Mouse (Mus musculus) erythroblast, adult 5-6 weeks (primary cell): ENCODE data around the gene Mmp24. TPM values are rescaled to one million over a fixed set of nuclear protein-coding genes. Genes with fewer than 3 reads are reported as not detected.

ENCODE experiments used
- ATAC-seq: replicated peaks from 2 replicates; pipeline ENCODE4 v1.8.0; 2016; ENCODE audit warnings: moderate number of reproducible peaks, mild to moderate bottlenecking, moderate TSS enrichment, inconsistent platforms; ENCODE audit not compliant: poor library complexity, low FRiP score, severe bottlenecking
- total RNA-seq, 2 experiments: library from RNA; stranded (forward) in 1 of 2; stranded (reverse) in 1 of 2; fragments of 150-400 nt in 1 of 2; fragments of 200-764, 138-1000 nt in 1 of 2; gene quantifications; 2 replicates each; pipeline versions ENCODE4 v1.2.3 to v1.2.4; 2015 to 2017; ENCODE audit warnings: low replicate concordance in 2 of 2

The Mmp24 gene
- total RNA-seq, 2 experiments from 2014 or later: not detected

- no peak for ATAC-seq
Observed at GRCm38 (mm10) chr2:155774261-155774926, 748 bp upstream of the Mmp24 start.

- ATAC-seq: no peak
Observed at GRCm38 (mm10) chr2:155775685-155776263, 632 bp downstream of the Mmp24 start.

GRCm38 (mm10) chr2:155776824-155777687 is 1.9 kb downstream of the Mmp24 start:
- ATAC-seq: no peak

- no peak for ATAC-seq
Observed at GRCm38 (mm10) chr2:155777688-155777985, 2.5 kb downstream of the Mmp24 start.

GRCm38 (mm10) chr2:155778004-155778403 is 2.9 kb downstream of the Mmp24 start:
- no peak for ATAC-seq

- ATAC-seq: no peak
Observed at GRCm38 (mm10) chr2:155779066-155779465, 3.9 kb downstream of the Mmp24 start.

- no peak for ATAC-seq
Observed at GRCm38 (mm10) chr2:155779506-155779905, 4.4 kb downstream of the Mmp24 start.

GRCm38 (mm10) chr2:155784534-155784933 is 9.4 kb downstream of the Mmp24 start:
- no peak for ATAC-seq

GRCm38 (mm10) chr2:155786905-155787304 is 11.8 kb downstream of the Mmp24 start:
- ATAC-seq: no peak

- ATAC-seq: no peak
Observed at GRCm38 (mm10) chr2:155787949-155788931, 13.1 kb downstream of the Mmp24 start.

GRCm38 (mm10) chr2:155792899-155793298 is 17.8 kb downstream of the Mmp24 start:
- no peak for ATAC-seq

- no peak for ATAC-seq
Observed at GRCm38 (mm10) chr2:155794674-155795445, 19.7 kb downstream of the Mmp24 start.

- ATAC-seq: no peak
Observed at GRCm38 (mm10) chr2:155798613-155799012, 23.5 kb downstream of the Mmp24 start.

GRCm38 (mm10) chr2:155802761-155803160 is 27.6 kb downstream of the Mmp24 start:
- no peak for ATAC-seq

- ATAC-seq: no peak
Observed at GRCm38 (mm10) chr2:155804053-155804452, 28.9 kb downstream of the Mmp24 start.

- no peak for ATAC-seq
Observed at GRCm38 (mm10) chr2:155805231-155805924, 30.2 kb downstream of the Mmp24 start.

- no peak for ATAC-seq
Observed at GRCm38 (mm10) chr2:155805925-155806255, 30.7 kb downstream of the Mmp24 start.

GRCm38 (mm10) chr2:155806548-155806947 is 31.4 kb downstream of the Mmp24 start:
- ATAC-seq: no peak

- no peak for ATAC-seq
Observed at GRCm38 (mm10) chr2:155807408-155807807, 32.3 kb downstream of the Mmp24 start.
